Mouse (Mus musculus): ENCODE measurements at regions not wholly inside any gene's neighbourhood (a gene's known extent, or its start where the extent isn't known, plus 50 kb on each side); places are given as distances from the start of the nearest gene placed in this dataset.

DNA sequence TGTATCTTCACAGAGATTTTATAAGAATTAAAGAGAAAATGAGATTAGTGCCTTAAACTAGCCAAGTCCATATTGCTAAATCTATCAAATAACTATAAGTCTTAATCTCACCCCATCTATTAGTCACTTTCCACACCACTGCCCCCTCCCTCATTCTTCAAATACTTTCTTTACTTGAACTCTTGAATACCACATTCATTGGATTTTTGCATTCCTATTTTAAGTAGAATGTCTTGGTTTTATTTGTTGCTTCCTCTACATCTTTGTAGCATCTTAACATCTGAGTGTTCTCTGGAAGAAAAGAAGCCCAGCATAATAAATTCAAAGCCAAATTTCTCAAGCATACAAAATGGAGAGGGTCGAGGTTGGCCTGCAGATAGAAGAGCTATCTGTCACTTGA, 200.9 kb upstream of the Thbs1 start:
- TF ChIP-seq CTCF (IDR thresholded peaks at IDR 0.05; ENCODE audit: extremely low read depth, insufficient read length, insufficient replicate concordance, low read depth, low read length), result no peak
- no peak for TF ChIP-seq POLR2A (IDR thresholded peaks at IDR 0.05; ENCODE audit: low read depth, low read length)

Data from small intestine, adult 2 months (tissue).